Mouse (Mus musculus): ENCODE measurements around the gene Rabl3. TPM values are rescaled to one million over a fixed set of nuclear protein-coding genes. Genes with fewer than 3 reads are reported as not detected.

The Rabl3 gene
- polyA plus RNA-seq, 1 experiment from 2014 or later = 30.2 TPM

DNA sequence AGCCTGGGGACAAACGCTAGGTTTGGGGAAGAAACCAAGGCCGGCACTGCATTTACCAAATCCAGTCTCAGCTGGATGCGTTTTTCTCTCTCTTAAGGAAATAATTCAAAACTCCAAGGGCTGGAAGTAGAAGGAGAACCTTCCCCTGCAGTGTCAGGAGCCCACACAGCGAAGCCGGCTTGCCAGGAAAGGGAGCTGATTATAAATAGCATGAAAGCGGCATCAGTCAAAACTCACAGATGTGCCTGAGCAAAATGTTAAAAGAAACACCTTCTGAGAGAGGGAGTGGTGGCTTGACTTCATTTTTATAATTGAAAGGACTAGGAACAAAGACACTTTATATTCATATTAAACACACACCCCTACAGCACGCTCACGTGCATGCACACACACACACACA, 70.6 kb downstream of the Rabl3 start:
- H3K4me2 ChIP-seq (replicated peaks) = no peak overlapping the region
- H3K36me3 ChIP-seq = no peaks in the 10 kb centered on the region

DNA sequence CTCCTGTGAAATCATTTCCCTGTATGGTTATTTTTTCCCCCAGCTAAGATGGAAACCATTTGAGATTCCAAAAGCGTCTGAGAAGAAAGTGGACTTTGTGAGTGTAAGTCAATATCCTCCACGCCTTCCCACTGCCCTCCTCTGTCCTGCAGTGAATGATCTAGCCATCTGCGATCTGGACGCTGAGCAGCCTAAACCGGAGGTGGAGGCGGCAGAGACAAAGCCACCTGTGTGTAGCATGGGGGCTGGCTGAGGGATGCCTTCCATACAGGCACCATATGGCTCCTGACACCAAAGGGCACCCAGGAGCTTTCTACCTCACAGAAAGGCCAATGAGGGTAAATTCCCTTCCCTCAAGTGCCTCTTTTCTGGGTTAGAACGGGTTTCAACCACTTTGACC, 71.4 kb downstream of the Rabl3 start:
- 64% methylated on average over 7 of the region's 7 CpGs for WGBS
- Histone ChIP-seq H3K36me3 (no peaks in the 10 kb centered on the region), H3K4me1 (peaks cover 13% of the 10 kb centered on the region), H3K27me3 (no peaks in the 10 kb centered on the region), H3K9me3 (replicated peaks) (no peaks in the 10 kb centered on the region), H3K27ac (no peak overlapping the region), H3K4me2 (replicated peaks) (no peak overlapping the region), H3K4me3 (no peak overlapping the region), H3K9ac (no peak overlapping the region)
- ATAC-seq (ENCODE audit: low FRiP score) = no peak

More for the DNA sequence above, 70.6 kb downstream of the Rabl3 start:
- ATAC-seq (ENCODE audit: low FRiP score) = no peak
- H3K4me1 ChIP-seq = peaks cover 13% of the 10 kb centered on the region
- H3K27ac ChIP-seq = no peak overlapping the region
- no peaks in the 10 kb centered on the region for H3K9me3 ChIP-seq (replicated peaks)
- H3K9ac ChIP-seq = no peak overlapping the region
- H3K27me3 ChIP-seq = no peaks in the 10 kb centered on the region
- H3K4me3 ChIP-seq = no peak overlapping the region
- 76% methylated on average over 8 of the region's 8 CpGs for WGBS

DNA sequence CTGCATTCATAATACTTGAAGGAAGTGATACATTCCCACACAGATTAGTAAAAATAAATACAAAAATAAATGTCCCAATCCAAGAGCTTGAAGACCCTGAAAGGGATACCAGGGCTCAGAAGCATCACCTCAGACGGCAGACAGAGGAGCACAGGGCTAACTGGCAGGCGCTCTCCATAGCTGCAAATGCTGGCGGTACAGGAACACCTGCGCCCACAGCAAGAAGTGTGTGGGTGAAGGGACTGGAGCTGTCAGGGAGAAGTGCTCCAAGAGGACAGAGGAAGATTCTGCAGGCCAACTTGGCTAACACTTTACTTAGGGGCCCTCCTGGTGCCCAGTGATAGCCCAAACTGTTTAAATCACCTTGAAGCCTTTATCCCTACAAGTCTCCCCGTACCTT, 72.3 kb downstream of the Rabl3 start:
- ATAC-seq (ENCODE audit: low FRiP score) = no peak
- peaks cover 13% of the 10 kb centered on the region for H3K4me1 ChIP-seq
- no peaks in the 10 kb centered on the region for H3K36me3 ChIP-seq
- H3K4me3 ChIP-seq = no peak overlapping the region
- H3K9ac ChIP-seq = no peak overlapping the region
- no peaks in the 10 kb centered on the region for H3K27me3 ChIP-seq
- 91% methylated on average over 5 of the region's 5 CpGs for WGBS
- H3K9me3 ChIP-seq (replicated peaks) = no peaks in the 10 kb centered on the region
- no peak overlapping the region for H3K27ac ChIP-seq
- H3K4me2 ChIP-seq (replicated peaks) = no peak overlapping the region

DNA sequence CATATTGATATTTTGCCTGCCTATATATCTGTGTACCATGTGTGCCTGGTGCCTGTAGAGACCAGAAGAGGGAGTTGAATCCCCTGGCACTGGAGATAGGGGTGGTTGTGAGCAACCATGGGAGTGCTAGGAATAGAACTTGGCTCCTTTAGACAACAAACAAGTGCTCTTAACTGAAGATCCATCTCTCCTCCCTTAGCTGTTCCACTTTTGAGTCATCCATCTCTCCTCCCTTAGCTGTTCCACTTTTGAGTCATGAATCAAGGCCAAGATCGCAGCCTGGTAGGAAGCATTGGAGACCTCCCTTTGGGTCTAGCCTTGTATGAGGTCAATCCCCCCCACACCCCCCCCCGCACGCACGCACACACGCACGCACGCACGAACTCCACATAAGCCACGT, 74.9 kb downstream of the Rabl3 start:
- 89% methylated on average over 9 of the region's 9 CpGs for WGBS
- ATAC-seq (ENCODE audit: low FRiP score) = no peak
- Histone ChIP-seq H3K27ac (no peak overlapping the region), H3K4me1 (peaks cover 17% of the 10 kb centered on the region), H3K4me3 (no peak overlapping the region), H3K27me3 (no peaks in the 10 kb centered on the region), H3K9me3 (replicated peaks) (no peaks in the 10 kb centered on the region), H3K4me2 (replicated peaks) (no peak overlapping the region), H3K36me3 (no peaks in the 10 kb centered on the region), H3K9ac (no peak overlapping the region)

DNA sequence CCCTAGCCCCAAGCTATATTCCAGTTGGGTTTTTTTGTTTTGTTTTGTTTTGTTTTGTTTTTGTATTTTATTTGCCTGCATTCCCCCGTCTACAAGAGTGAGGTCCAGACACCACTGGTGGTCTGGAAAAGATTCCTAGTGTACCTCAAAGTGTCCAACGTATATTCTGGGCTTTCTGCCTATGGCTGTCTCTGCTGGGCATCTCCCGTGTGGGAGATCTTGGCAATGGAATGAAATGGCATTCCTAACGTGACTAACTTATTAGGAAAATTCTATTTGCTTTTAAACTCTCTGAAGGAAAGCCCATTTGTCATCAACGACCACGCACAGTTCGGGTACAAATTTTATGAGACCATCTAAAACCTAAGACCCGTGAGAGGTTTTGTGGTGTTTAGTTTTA, 75.7 kb downstream of the Rabl3 start:
- no peaks in the 10 kb centered on the region for H3K27me3 ChIP-seq
- whole genome bisulfite sequencing = 82% methylated on average over 8 of the region's 8 CpGs
- peaks cover 9% of the 10 kb centered on the region for H3K4me1 ChIP-seq
- H3K27ac ChIP-seq = no peak overlapping the region
- no peaks in the 10 kb centered on the region for H3K9me3 ChIP-seq (replicated peaks)
- H3K36me3 ChIP-seq = no peaks in the 10 kb centered on the region
- H3K4me3 ChIP-seq = no peak overlapping the region
- no peak overlapping the region for H3K9ac ChIP-seq
- H3K4me2 ChIP-seq (replicated peaks) = no peak overlapping the region
- ATAC-seq (ENCODE audit: low FRiP score) = no peak

DNA sequence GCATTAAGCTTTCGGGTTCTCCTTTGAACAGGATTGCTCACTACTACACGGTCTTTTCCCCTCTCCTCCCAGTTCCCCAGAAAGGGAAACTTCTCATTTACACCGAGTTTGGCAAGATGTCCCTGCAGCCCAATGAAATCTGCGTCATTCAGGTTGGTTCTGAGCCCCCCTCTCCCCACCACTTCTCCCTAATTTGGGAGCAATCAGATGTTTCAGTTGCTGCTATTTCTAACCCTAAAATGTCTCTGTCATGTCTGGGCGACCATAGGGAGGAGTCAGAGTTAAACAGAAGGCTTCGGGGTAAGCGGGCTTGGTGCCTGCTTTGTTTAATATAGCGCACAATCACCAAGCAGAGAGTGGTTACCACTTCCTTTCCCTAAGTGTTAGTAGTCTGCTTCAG, 76.4 kb downstream of the Rabl3 start:
- 78% methylated on average over 8 of the region's 8 CpGs for WGBS
- H3K4me2 ChIP-seq (replicated peaks) = no peak overlapping the region
- H3K4me1 ChIP-seq = peaks cover 9% of the 10 kb centered on the region
- H3K9me3 ChIP-seq (replicated peaks) = no peaks in the 10 kb centered on the region
- no peak for ATAC-seq (ENCODE audit: low FRiP score)
- H3K36me3 ChIP-seq = no peaks in the 10 kb centered on the region
- no peak overlapping the region for H3K27ac ChIP-seq
- H3K9ac ChIP-seq = no peak overlapping the region
- H3K27me3 ChIP-seq = no peaks in the 10 kb centered on the region
- no peak overlapping the region for H3K4me3 ChIP-seq

DNA sequence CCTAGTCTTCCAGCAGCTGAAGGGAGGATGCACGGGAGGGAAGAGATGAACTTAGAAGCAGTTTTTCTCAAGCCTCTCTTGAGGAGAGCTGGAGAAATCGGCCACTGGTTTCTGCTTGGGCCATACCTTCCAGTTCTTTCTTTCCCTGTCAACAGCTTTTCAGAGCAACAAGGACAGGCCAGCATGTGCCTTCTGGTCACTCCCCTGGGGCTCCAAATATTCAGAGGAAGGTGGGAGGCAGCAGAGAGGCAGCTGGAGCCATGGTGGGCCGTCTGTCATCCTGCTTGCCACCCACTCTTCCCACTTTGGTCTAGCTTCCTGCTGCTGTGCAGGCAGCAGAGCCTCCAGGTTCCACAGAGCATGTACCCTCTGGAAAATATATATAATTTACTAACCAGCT, 78.0 kb downstream of the Rabl3 start:
- Histone ChIP-seq H3K9ac (no peak overlapping the region), H3K4me2 (replicated peaks) (no peak overlapping the region), H3K4me3 (no peak overlapping the region), H3K9me3 (replicated peaks) (no peaks in the 10 kb centered on the region), H3K4me1 (peaks cover 9% of the 10 kb centered on the region), H3K27ac (peak overlapping the region; percentile 46), H3K27me3 (no peaks in the 10 kb centered on the region), H3K36me3 (no peaks in the 10 kb centered on the region)
- no peak for ATAC-seq (ENCODE audit: low FRiP score)
- 19% methylated on average over 3 of the region's 3 CpGs for whole genome bisulfite sequencing

Other genes with a start within 250 kb of the Rabl3 start
- 5.5 and 7.3 TPM in 2 replicates for gene Stxbp5l, start 154.9 kb upstream of the Rabl3 start, polyA plus RNA-seq (2016; fragmentation: Nextera tagmentation; extraction: Ambion mirVana)
- 43.3 and 45.1 TPM in 2 replicates for gene Gtf2e1, start 96 bp upstream of the Rabl3 start, polyA plus RNA-seq (2016; fragmentation: Nextera tagmentation; extraction: Ambion mirVana)
- 0.25 TPM in 1 of 2 replicates, not detected in the other for gene Hgd, start 40.3 kb downstream of the Rabl3 start, polyA plus RNA-seq (2016; fragmentation: Nextera tagmentation; extraction: Ambion mirVana)
- gene Ndufb4, start 114.6 kb downstream of the Rabl3 start, polyA plus RNA-seq (2016; fragmentation: Nextera tagmentation; extraction: Ambion mirVana) = 61.0 and 65.8 TPM in 2 replicates
- gene Fstl1, start 237.0 kb downstream of the Rabl3 start, polyA plus RNA-seq (2016; fragmentation: Nextera tagmentation; extraction: Ambion mirVana) = 328 and 345 TPM in 2 replicates

All from hindbrain, embryonic 12.5 days (tissue).